Mouse (Mus musculus) kidney, postnatal 10 days (tissue): Measurements from ENCODE around the gene Rab37.

Experiments
- DNase-seq: peaks from one replicate; pipeline ENCODE4 v3.0.0; 2021; ENCODE audit warnings: mixed read lengths

Gene Rab37

GRCm38 (mm10) chr11:115202756-115203155 lies 111.5 kb downstream of the Rab37 start:
- DNase-seq, result no peak

- no peak for DNase-seq
These were observed 116.9 kb downstream of the Rab37 start for GRCm38 (mm10) chr11:115208126-115208525.

GRCm38 (mm10) chr11:115208776-115209732 lies 117.8 kb downstream of the Rab37 start:
- no peak for DNase-seq

- DNase-seq, result no peak
These were observed 118.7 kb downstream of the Rab37 start for GRCm38 (mm10) chr11:115209958-115210357.
